Mouse (Mus musculus) ZHBTc4 (cell line): ENCODE measurements at regions not wholly inside any gene's neighbourhood (a gene's known extent, or its start where the extent isn't known, plus 50 kb on each side); places are given as distances from the start of the nearest gene placed in this dataset.

Source experiments
- DNase-seq: peaks from one replicate; pipeline ENCODE4 v3.0.0-alpha.2; 2011; ENCODE audit warnings: low read depth, low spot score

- no peak for DNase-seq
These were observed 71.1 kb upstream of the Lnx1 start for GRCm38 (mm10) chr5:74773558-74774429.

DNA sequence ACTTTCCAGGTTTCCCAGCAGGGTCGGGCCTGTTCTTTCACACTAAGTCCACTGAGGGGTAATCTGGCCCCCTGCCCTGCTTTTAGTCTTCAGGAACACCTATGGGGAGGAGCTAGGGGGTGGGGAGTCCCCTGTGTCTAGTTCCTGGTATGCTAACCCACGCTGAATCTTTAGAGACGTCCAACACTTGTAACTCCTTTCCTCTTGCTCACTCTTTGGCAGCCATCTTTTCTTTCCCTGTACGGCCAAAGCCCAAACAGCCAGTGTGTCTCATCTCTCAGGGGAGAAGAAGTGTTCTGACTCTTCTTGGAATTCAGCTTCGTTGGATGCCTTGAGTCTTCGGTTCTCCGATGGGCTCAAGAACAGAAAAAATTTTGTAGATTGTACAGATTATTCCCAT, 68.4 kb upstream of the Lnx1 start:
- no peak for DNase-seq

DNA sequence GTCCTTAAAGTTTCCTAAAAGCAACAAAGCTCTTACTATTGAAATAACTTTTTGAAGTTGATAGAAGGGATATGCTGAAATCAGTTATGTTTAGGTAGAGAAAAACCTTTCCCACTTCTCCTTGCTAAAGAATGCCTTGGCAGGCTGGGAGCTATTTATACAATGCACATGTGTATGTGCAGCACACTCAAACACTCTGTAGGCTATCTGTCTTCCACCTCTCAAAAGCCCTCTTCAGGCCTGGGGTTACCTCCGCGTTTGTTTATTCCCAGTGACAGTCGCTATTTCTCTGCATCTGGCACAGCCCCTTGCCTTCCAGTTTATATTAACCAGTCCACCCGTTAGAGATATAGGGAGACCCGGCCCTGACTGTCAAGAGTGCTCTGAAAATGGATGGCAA, 66.3 kb upstream of the Lnx1 start:
- DNase-seq = no peak

DNA sequence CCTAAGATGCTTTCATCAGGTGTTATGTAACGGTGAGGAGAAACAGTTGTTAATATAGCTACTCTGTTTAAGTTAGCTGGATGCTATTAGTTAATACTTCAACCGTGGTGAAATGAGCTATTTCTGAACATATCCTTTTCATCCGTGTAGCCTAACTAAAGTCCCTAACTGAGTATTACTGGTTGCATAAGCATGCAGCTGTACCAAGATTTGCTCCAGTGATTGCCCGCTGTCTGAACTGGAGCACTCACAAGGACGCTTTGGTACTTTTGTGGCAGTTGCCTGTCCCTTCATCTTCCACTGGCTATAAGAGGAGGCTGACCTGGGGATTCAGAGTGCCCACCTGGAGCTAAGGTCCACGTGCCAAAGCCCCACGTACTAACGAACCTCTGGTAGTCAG, 65.3 kb upstream of the Lnx1 start:
- no peak for DNase-seq

DNA sequence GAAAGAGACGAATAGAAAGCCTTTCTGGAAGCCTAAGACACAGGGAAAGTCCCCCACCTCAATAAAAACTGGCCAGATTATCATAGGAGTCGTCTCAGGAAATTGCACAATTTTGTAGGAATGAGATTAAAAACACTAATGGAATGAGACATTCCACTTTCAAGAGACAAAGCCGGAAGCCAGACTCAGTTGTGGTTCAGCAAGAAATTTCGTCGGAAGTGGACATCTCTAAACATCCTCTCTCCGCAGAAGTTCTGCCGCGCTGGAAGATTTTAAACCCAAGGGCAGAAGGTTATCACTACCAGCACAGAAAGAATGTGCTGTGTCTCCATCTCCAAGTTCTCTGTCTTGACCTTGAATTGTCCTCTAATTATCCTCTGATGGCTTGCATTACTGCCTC, 63.5 kb upstream of the Lnx1 start:
- no peak for DNase-seq

GRCm38 (mm10) chr5:74765061-74765767, 62.5 kb upstream of the Lnx1 start:
- DNase-seq = no peak

DNA sequence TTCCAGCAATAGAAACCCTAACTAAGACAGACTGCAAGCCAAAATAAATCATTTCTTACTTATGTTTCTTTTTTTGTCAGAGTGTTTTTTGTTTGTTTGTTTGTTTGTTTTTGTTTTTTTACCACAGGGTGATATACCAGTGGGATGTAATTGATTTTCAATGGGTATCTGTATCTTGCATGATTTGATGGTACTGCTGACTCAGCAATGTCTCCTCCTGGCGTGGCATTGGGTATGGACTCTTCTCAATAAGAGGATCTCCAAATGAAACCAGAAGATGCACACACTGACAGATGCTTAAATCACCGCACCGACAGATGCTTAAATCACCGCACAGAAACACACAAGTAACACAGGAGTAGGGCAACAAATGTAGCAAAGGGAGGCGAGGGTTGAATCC, 54.8 kb upstream of the Lnx1 start:
- no peak for DNase-seq

DNA sequence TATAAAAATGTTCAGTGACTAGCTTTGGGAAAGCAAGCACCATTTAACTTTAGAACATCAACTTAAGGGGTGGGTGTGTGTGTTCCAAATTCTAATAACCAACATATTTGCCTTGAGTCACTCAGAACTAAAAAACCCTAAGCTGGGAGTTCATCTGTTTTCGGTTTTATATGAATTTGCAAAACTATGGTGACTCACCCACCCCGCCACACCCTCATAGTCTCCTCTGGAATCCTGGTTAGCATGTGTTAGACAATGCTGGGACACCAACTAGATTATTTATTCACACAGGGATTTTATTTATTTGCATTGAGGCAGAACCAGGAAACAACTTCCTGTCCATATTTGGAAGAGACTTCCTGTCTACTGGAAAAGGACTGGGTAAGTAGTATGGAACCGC, 50.2 kb upstream of the Lnx1 start:
- DNase-seq = no peak
